Mouse (Mus musculus): ENCODE results near the gene Gin1. TPM values are rescaled to one million over a fixed set of nuclear protein-coding genes. Genes with fewer than 3 reads are reported as not detected.
"Not testable (repeated sequence)": the region's sequence is repeated elsewhere in the genome, so short reads cannot be mapped to it uniquely, and the experiment has no call there.

Gin1 gene
- total and polyA plus RNA-seq, 2 experiments from 2014 or later, result 2.2 to 11.2 TPM

GRCm38 (mm10) chr1:97748163-97748562 lies 21.8 kb upstream of the Gin1 start:
- Histone ChIP-seq H3K4me1 (ENCODE audit: insufficient read depth, low read length) (no peaks in the 10 kb centered on the region), H3K27me3 (ENCODE audit: insufficient read depth, low read length) (no peaks in the 10 kb centered on the region), H3K9ac (replicated peaks; ENCODE audit: low read length, poor library complexity, severe bottlenecking) (no peak overlapping the region), H3K4me2 (ENCODE audit: low read depth, low read length, poor library complexity, severe bottlenecking) (no peak overlapping the region), H3K27ac (ENCODE audit: low read depth, low read length) (no peak overlapping the region), H3K9me3 (ENCODE audit: low read length) (no peaks in the 10 kb centered on the region), H3K36me3 (ENCODE audit: insufficient read depth, low read length) (peaks cover 41% of the 10 kb centered on the region), H3K4me3 (ENCODE audit: low read depth, low read length) (no peak overlapping the region)
- ATAC-seq (ENCODE audit: low FRiP score) (no peak), DNase-seq (ENCODE audit: low spot score) (no peak)
- WGBS, result 90% methylated on average over 3 of the region's 3 CpGs
- TF ChIP-seq CTCF (IDR thresholded peaks at IDR 0.05), result no peak

- no peak overlapping the region for H3K9ac ChIP-seq (replicated peaks; ENCODE audit: low read length, poor library complexity, severe bottlenecking)
- no peaks in the 10 kb centered on the region for H3K27me3 ChIP-seq (ENCODE audit: insufficient read depth, low read length)
- no peak overlapping the region for H3K4me3 ChIP-seq (ENCODE audit: low read depth, low read length)
- H3K9me3 ChIP-seq (ENCODE audit: low read length), result no peaks in the 10 kb centered on the region
- H3K36me3 ChIP-seq (ENCODE audit: insufficient read depth, low read length), result peaks cover 31% of the 10 kb centered on the region
- DNase-seq (ENCODE audit: low spot score) (no peak), ATAC-seq (ENCODE audit: low FRiP score) (no peak)
- H3K4me1 ChIP-seq (ENCODE audit: insufficient read depth, low read length), result no peaks in the 10 kb centered on the region
- no peak overlapping the region for H3K4me2 ChIP-seq (ENCODE audit: low read depth, low read length, poor library complexity, severe bottlenecking)
- H3K27ac ChIP-seq (ENCODE audit: low read depth, low read length), result no peak overlapping the region
- no peak for TF ChIP-seq CTCF (IDR thresholded peaks at IDR 0.05)
These were observed 16.8 kb upstream of the Gin1 start for GRCm38 (mm10) chr1:97753216-97753615.

- H3K36me3 ChIP-seq (ENCODE audit: insufficient read depth, low read length), result peaks cover 29% of the 10 kb centered on the region
- TF ChIP-seq CTCF (IDR thresholded peaks at IDR 0.05), result no peak
These were observed 15.6 kb upstream of the Gin1 start for GRCm38 (mm10) chr1:97754392-97754791.

GRCm38 (mm10) chr1:97759841-97760240 lies 10.1 kb upstream of the Gin1 start:
- H3K4me2 ChIP-seq (ENCODE audit: low read depth, low read length, poor library complexity, severe bottlenecking), result no peak overlapping the region
- no peak for ATAC-seq (ENCODE audit: low FRiP score)
- no peaks in the 10 kb centered on the region for H3K4me1 ChIP-seq (ENCODE audit: insufficient read depth, low read length)

More at GRCm38 (mm10) chr1:97754392-97754791, 15.6 kb upstream of the Gin1 start:
- Histone ChIP-seq H3K9me3 (ENCODE audit: low read length) (no peaks in the 10 kb centered on the region), H3K27ac (ENCODE audit: low read depth, low read length) (no peak overlapping the region), H3K4me1 (ENCODE audit: insufficient read depth, low read length) (no peaks in the 10 kb centered on the region), H3K4me3 (ENCODE audit: low read depth, low read length) (no peak overlapping the region), H3K9ac (replicated peaks; ENCODE audit: low read length, poor library complexity, severe bottlenecking) (no peak overlapping the region), H3K27me3 (ENCODE audit: insufficient read depth, low read length) (no peaks in the 10 kb centered on the region), H3K4me2 (ENCODE audit: low read depth, low read length, poor library complexity, severe bottlenecking) (no peak overlapping the region)
- 69% methylated on average over 4 of the region's 4 CpGs for WGBS
- DNase-seq (ENCODE audit: low spot score), result no peak
- ATAC-seq (ENCODE audit: low FRiP score), result no peak

GRCm38 (mm10) chr1:97760598-97760997 lies 9.4 kb upstream of the Gin1 start:
- DNase-seq (ENCODE audit: low spot score), result no peak
- no peaks in the 10 kb centered on the region for H3K27me3 ChIP-seq (ENCODE audit: insufficient read depth, low read length)
- H3K27ac ChIP-seq (ENCODE audit: low read depth, low read length), result no peak overlapping the region
- H3K4me2 ChIP-seq (ENCODE audit: low read depth, low read length, poor library complexity, severe bottlenecking), result no peak overlapping the region
- H3K4me1 ChIP-seq (ENCODE audit: insufficient read depth, low read length), result no peaks in the 10 kb centered on the region
- no peak for TF ChIP-seq CTCF (IDR thresholded peaks at IDR 0.05)
- no peak overlapping the region for H3K4me3 ChIP-seq (ENCODE audit: low read depth, low read length)
- no peak for ATAC-seq (ENCODE audit: low FRiP score)
- H3K9me3 ChIP-seq (ENCODE audit: low read length), result no peaks in the 10 kb centered on the region
- 88% methylated on average over 7 of the region's 7 CpGs for WGBS
- H3K36me3 ChIP-seq (ENCODE audit: insufficient read depth, low read length), result peaks cover 4% of the 10 kb centered on the region; the same call in 1 of the 2 replicates
- H3K9ac ChIP-seq (replicated peaks; ENCODE audit: low read length, poor library complexity, severe bottlenecking), result no peak overlapping the region

More at GRCm38 (mm10) chr1:97759841-97760240, 10.1 kb upstream of the Gin1 start:
- DNase-seq (ENCODE audit: low spot score), result no peak
- Histone ChIP-seq H3K9ac (replicated peaks; ENCODE audit: low read length, poor library complexity, severe bottlenecking) (no peak overlapping the region), H3K27ac (ENCODE audit: low read depth, low read length) (no peak overlapping the region), H3K27me3 (ENCODE audit: insufficient read depth, low read length) (no peaks in the 10 kb centered on the region), H3K36me3 (ENCODE audit: insufficient read depth, low read length) (peaks cover 9% of the 10 kb centered on the region; the same call in 1 of the 2 replicates), H3K4me3 (ENCODE audit: low read depth, low read length) (no peak overlapping the region), H3K9me3 (ENCODE audit: low read length) (no peaks in the 10 kb centered on the region)
- no peak for TF ChIP-seq CTCF (IDR thresholded peaks at IDR 0.05)

GRCm38 (mm10) chr1:97761477-97761876 lies 8.5 kb upstream of the Gin1 start:
- WGBS, result 82% methylated on average over 6 of the region's 6 CpGs
- H3K36me3 ChIP-seq (ENCODE audit: insufficient read depth, low read length), result peaks cover 2% of the 10 kb centered on the region; the same call in 1 of the 2 replicates
- H3K4me1 ChIP-seq (ENCODE audit: insufficient read depth, low read length), result no peaks in the 10 kb centered on the region
- H3K9ac ChIP-seq (replicated peaks; ENCODE audit: low read length, poor library complexity, severe bottlenecking), result no peak overlapping the region
- H3K9me3 ChIP-seq (ENCODE audit: low read length), result no peaks in the 10 kb centered on the region
- DNase-seq (ENCODE audit: low spot score) (no peak), ATAC-seq (ENCODE audit: low FRiP score) (no peak)
- no peak overlapping the region for H3K4me3 ChIP-seq (ENCODE audit: low read depth, low read length)
- H3K4me2 ChIP-seq (ENCODE audit: low read depth, low read length, poor library complexity, severe bottlenecking), result no peak overlapping the region
- TF ChIP-seq CTCF (IDR thresholded peaks at IDR 0.05), result no peak
- H3K27me3 ChIP-seq (ENCODE audit: insufficient read depth, low read length), result no peaks in the 10 kb centered on the region
- no peak overlapping the region for H3K27ac ChIP-seq (ENCODE audit: low read depth, low read length)

GRCm38 (mm10) chr1:97765712-97766111 lies 4.3 kb upstream of the Gin1 start:
- not testable (repeated sequence) for H3K27ac ChIP-seq (ENCODE audit: low read depth, low read length); H3K4me2 ChIP-seq (ENCODE audit: low read depth, low read length, poor library complexity, severe bottlenecking); ATAC-seq (ENCODE audit: low FRiP score); H3K36me3 ChIP-seq (ENCODE audit: insufficient read depth, low read length); DNase-seq (ENCODE audit: low spot score); H3K4me3 ChIP-seq (ENCODE audit: low read depth, low read length); H3K9ac ChIP-seq (replicated peaks; ENCODE audit: low read length, poor library complexity, severe bottlenecking); H3K27me3 ChIP-seq (ENCODE audit: insufficient read depth, low read length); H3K9me3 ChIP-seq (ENCODE audit: low read length)
- WGBS, result 90% methylated on average over 4 of the region's 4 CpGs
- H3K4me1 ChIP-seq (ENCODE audit: insufficient read depth, low read length), result peaks cover 16% of the 10 kb centered on the region; the same call in 1 of the 2 replicates
